Mouse (Mus musculus) thymus, postnatal 0 days (tissue): Measurements from ENCODE around the gene 1700001P01Rik. TPM values are rescaled to one million over a fixed set of nuclear protein-coding genes. Genes with fewer than 3 reads are reported as not detected.

Experiments used
- DNase-seq: peaks from one replicate; pipeline ENCODE4 v3.0.0-alpha.2; 2015; ENCODE audit warnings: low spot score
- polyA plus RNA-seq: library from polyadenylated mRNA; unstranded; fragments of >200 nt; fragmentation: Nextera tagmentation; extraction: Ambion mirVana; gene quantifications from 2 replicates; pipeline ENCODE4 v1.2.1, GENCODE M21; 2015

1700001P01Rik gene
- polyA plus RNA-seq, 1 experiment from 2014 or later, result not detected

DNA sequence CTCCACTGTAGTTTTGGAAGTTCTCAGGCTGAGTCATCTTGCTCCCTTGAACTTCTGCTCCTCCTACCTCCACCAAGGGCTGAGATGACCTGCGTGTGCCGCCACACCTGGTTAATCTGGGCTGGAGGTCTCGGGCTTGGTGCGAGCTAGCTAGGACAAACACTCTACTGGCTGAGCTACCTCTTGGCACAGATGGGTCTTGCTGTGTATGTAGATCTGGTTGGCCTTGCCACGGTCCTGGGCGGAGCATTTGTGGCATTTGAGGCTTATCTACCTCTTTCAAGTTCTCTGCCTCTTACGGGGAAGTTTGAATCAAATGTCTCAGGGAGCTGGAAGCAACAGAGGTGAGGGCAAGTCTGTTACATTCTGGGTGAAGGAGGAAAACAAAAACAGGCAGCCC, 34.6 kb upstream of the 1700001P01Rik start:
- DNase-seq, result peak; percentile 49

- DNase-seq, result no peak
These were observed 33.8 kb upstream of the 1700001P01Rik start for GRCm38 (mm10) chr11:97809235-97810121.

- no peak for DNase-seq
These were observed 33.0 kb upstream of the 1700001P01Rik start for GRCm38 (mm10) chr11:97808621-97809234.

GRCm38 (mm10) chr11:97808093-97808492, 32.4 kb upstream of the 1700001P01Rik start:
- peak; percentile 76 for DNase-seq

- no peak for DNase-seq
These were observed 31.9 kb upstream of the 1700001P01Rik start for GRCm38 (mm10) chr11:97807626-97808025.

DNA sequence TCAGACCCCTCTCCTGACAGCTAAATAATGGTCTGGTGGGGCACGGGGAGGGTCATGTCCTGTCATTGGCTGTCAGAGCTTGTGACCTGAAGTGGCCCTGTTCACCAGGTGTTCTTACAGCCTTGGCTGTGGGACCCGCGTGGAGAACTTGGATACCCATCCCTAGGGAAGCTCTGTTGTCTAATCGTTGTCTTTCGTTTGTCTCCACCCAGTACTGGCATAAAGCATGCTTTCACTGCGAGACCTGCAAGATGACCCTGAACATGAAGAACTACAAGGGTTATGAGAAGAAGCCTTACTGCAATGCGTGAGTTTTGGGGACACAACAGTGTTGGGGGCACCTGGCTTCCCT, 30.9 kb upstream of the 1700001P01Rik start:
- DNase-seq, result no peak

- DNase-seq, result no peak
These were observed 30.2 kb upstream of the 1700001P01Rik start for GRCm38 (mm10) chr11:97805662-97806612.

GRCm38 (mm10) chr11:97804841-97805661, 29.3 kb upstream of the 1700001P01Rik start:
- no peak for DNase-seq

DNA sequence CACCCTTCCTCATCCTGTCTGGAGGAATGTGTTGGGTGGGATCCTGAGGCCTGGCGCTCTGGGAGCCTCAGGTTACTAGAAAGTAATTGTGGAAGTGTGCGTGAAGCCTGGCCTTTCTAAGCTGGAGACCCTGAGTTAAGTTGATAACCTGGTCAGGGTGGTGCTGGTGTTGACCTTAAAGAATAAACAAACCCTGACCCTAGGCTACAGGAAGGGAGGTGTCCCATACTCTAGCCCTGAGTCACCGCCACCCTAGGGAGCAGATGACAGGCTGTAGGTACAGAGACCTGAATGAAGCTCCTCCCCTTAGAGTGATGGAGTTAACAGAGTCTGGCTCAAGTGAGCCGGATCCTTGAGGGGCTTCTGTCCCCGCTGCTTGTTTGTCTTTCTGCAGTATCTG, 28.1 kb upstream of the 1700001P01Rik start:
- DNase-seq, result no peak

DNA sequence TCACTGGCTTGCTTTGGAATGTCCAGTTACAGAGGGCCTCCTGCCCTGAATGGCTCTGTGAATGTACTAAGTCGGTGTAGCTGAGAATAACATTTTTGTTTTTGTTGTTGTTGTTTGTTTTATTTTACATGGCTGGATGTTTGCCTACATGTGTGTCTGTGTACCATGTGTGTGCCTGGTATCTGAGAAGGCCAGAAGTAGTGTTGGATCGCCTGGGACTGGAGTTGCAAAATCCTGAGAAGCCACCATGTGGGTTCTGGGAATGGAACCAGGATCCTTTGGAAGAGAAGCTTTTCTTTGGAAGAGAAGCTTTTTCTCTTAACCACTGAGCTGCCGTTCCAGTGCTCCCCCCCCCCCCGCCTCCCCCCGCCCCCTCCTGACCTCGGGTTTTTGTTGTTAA, 26.8 kb upstream of the 1700001P01Rik start:
- no peak for DNase-seq

DNA sequence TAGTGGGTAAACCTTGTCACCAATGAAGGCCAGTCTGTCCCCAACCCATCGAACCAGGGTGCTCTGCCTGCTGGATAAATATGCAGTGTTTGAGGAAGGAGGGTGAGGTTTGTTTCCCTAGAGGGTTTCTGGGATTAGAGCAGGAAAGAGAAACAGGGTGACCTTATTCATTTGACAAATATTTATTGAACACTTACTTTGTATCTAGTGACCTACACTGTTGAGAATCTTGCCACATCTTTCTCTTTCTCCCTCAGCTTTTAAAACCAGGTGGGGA, 26.4 kb upstream of the 1700001P01Rik start:
- DNase-seq, result no peak

DNA sequence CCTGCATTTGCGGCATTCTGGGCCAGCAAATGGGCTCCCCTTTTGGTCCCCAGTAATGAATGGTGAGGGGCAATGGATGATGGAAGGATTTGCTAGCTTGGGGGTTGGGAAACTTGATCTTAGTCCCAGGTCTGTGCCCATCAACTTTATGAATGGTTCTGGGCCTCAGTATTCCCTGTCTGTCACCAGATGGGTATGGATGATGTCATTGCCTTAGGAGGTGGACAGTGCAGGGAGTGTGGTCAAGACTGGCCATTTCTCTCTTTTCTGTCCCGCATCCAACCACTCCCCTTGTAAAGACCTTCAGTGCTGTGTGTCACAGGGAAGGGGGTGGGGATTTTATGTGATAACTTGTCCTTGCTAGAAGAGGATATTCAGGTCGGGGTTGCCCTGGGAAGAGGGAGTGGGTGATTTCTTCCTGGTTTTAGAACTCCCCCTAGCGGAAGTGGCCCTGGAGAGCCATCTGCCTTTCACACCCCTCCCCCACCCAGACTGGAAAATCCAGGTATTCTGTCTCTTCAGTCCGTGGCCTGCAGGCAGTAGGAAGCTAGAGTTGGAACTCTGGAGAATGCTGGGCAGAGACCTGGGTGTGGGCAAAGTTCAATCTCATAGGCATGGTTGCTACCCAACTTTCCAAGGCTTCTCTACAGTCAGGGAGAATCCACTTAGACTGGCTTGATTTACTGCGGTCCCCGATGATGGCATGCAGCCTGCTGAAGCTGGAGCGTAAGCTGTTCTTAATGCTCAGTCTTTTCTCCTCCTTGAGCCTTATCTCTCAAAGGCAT, 25.9 kb upstream of the 1700001P01Rik start:
- DNase-seq, result no peak

GRCm38 (mm10) chr11:97800691-97801408, 25.1 kb upstream of the 1700001P01Rik start:
- DNase-seq, result peak; percentile 46

DNA sequence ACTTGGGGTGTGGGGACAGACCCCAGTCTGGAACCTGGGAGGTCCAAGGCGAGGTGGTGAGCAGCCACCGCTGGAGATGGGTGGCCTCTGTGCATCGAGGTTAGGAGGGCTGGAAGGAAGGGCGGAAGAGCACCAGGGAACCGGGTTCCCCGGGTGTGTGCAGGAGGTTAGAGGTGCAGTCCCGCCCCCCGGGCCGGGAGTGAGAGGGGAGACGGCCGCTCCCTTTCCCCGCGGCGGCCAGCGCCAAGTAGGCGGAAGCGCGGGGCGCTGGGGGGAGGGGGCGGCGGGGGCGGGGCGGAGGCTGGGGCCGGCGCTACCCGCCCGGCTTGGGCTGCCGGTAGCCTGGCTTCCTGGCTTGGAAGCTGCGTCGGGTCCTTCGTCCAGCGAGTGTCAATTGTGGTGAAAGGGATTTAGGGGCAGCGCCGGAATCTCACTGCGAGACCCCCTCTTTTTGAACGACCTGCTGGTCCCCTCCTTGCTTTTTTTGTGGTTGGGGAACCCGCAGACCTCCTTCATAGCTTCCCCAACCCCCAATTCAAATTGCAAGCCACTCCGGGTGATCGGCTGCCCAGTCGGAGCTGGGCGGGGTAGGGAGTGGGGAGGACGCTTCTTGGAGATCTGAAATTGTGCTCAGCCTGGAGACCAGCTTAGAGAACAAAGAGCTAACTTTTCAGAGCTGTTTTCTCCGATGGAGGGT, 24.4 kb upstream of the 1700001P01Rik start:
- peak; percentile 80 for DNase-seq

GRCm38 (mm10) chr11:97799146-97799993, 23.7 kb upstream of the 1700001P01Rik start:
- peak; percentile 78 for DNase-seq

DNA sequence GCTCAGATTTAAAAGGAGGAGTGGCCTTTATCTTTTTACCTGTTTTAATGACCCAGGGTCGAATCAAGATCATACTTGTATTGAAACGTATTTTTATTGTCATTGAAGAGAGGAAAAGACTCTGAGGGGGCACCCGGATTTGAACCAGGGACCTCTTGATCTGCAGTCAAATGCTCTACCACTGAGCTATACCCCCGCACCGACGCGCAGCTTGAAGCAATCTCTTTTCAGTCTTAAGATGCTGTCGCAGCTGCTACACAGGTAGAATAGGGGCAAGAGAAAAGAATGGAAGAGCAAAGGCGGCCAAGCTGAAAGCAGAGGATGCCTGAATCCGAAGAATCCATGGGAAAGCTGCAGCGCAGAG, 23.0 kb upstream of the 1700001P01Rik start, which contains the start of gene Lasp1:
Gene Lasp1, plus strand, starts transcription at position 219 of the 364 bp plus-strand sequence.
- DNase-seq, result peak; percentile 91

DNA sequence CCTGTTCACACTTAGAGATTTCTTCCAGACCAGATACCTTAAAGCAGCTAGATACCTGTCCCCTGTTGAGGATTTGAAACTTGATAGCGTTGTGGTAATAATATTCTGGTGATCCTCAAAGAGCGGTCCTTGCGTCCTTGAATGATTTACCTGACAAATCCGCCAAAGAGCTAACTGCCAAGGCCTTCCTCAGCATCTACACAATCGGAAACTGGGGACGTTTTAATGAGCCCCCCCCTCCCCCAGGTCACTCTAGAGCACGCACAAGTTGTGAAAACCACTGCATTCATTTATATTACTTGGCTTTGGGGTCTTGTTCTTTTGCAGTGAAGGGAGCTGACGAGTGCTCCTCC, 22.3 kb upstream of the 1700001P01Rik start:
- DNase-seq, result no peak
